ENCODE assay signal across 8 mouse cellular contexts in genomic region chr1:162859545-162859976, GRCm38 (mm10). TPM values are rescaled to one million over a fixed set of nuclear protein-coding genes. Genes with fewer than 3 reads are reported as not detected.
DNase-seq lines count a peak whose midpoint lies in the region; TF ChIP-seq lines count a peak whose summit lies in the region.

No protein-coding gene starts in this region.

- no peaks in the 10 kb centered on the region for H3K27me3 ChIP-seq in C2C12 (ENCODE audit: control insufficient read depth, insufficient read depth, insufficient read length)

- TF ChIP-seq CTCF in C2C12 (IDR thresholded peaks at IDR 0.05; ENCODE audit: control insufficient read depth, insufficient read depth, insufficient read length) = no peak

- H3K36me3 ChIP-seq in C2C12 (ENCODE audit: control insufficient read depth, insufficient read depth) = no peaks in the 10 kb centered on the region

- no peaks in the 10 kb centered on the region for H3K79me3 ChIP-seq in C2C12 (ENCODE audit: low read depth)

- H3K79me2 ChIP-seq in C2C12 (ENCODE audit: control insufficient read depth, insufficient read depth) = no peaks in the 10 kb centered on the region

- peak overlapping the region; percentile 30 for H3ac ChIP-seq in C2C12 (ENCODE audit: control insufficient read depth, insufficient read length, low read depth)

- peak; percentile 40 to 55 for DNase-seq in cerebellum, postnatal 10 days
- DNase-seq in cerebellum, postnatal 36 days = no peak
- peak; percentile 33 for DNase-seq in gastrocnemius, postnatal 25 days
- peak; percentile 23 to 32 for DNase-seq in kidney, postnatal 4 days
- DNase-seq in retina, postnatal 1 day = no peak
- DNase-seq in adrenal gland, adult 18-20 months (ENCODE audit: low spot score in 2 of 2) = no peak
- no peak for DNase-seq in cerebellum, adult 9-10 months

- H3K4me3 ChIP-seq in C2C12 (ENCODE audit: insufficient read depth, poor library complexity, severe bottlenecking) = no peak overlapping the region

TF ChIP-seq in C2C12, 6 proteins besides CTCF, POLR2A, EP300 and RAD21:
- TF ChIP-seq CEBPB (IDR thresholded peaks at IDR 0.05; ENCODE audit: low read depth) (no peak), USF1 (IDR thresholded peaks at IDR 0.05; ENCODE audit: low read depth) (no peak), FOSL1 (IDR thresholded peaks at IDR 0.05; ENCODE audit: insufficient read depth, low read length, poor library complexity, severe bottlenecking) (no peak), MAX (IDR thresholded peaks at IDR 0.05) (no peak), MYOD1 (IDR thresholded peaks at IDR 0.05; ENCODE audit: control insufficient read depth, insufficient read length, low read depth) (no peak), MYOG (IDR thresholded peaks at IDR 0.05; ENCODE audit: control insufficient read depth, extremely low read depth, insufficient read length) (no peak)
TF ChIP-seq in C2C12: peak in this region for 0.

RNA-seq across cellular contexts. Expression of gene Fmo1, which starts 6.8 kb away (rescaled TPM):
- polyA plus RNA-seq in C2C12 (2012; fragmentation: generic; extraction: Trizol) = 0.27 TPM
- total RNA-seq in gastrocnemius, postnatal 25 days (2021) = 10 to 100 TPM; 10.4 to 20.2 TPM
- total RNA-seq in adrenal gland, adult 18-20 months (2021) = 100 to 1,000 TPM; 283 to 539 TPM

RNA-seq across cellular contexts. Expression of gene Fmo2, which starts 39.0 kb away (rescaled TPM):
- polyA plus RNA-seq in C2C12 (2012; fragmentation: generic; extraction: Trizol) = not detected
- 10 to 100 TPM in 1 of 2 experiments, 1 to 10 TPM in 1; 9.1 to 14.6 TPM for total RNA-seq in gastrocnemius, postnatal 25 days (2021)
- total RNA-seq in adrenal gland, adult 18-20 months (2021) = 10 to 100 TPM; 63.6 to 67.0 TPM

RNA-seq across cellular contexts. Expression of gene Fmo4, which starts 45.8 kb away (rescaled TPM):
- 0.06 TPM for polyA plus RNA-seq in C2C12 (2012; fragmentation: generic; extraction: Trizol)
- under 1 TPM in 1 of 2 experiments, not detected in 1; 0.29 TPM for total RNA-seq in gastrocnemius, postnatal 25 days (2021)
- 1 to 10 TPM; 1.9 to 2.3 TPM for total RNA-seq in adrenal gland, adult 18-20 months (2021)

Comparison
In these comparisons a context has a peak if more than half of its experiments do, and no peak if none do; other contexts are left out.
1. DNase-seq: peak in cerebellum, postnatal 10 days (2 of 2), gastrocnemius, postnatal 25 days (single experiment) and kidney, postnatal 4 days (2 of 2); none in cerebellum, postnatal 36 days (0 of 2), retina, postnatal 1 day (single experiment), adrenal gland, adult 18-20 months (0 of 2) and cerebellum, adult 9-10 months (single experiment).
2. RNA of gene Fmo1, which starts 6.8 kb away (total RNA-seq): 283 to 539 TPM in adrenal gland, adult 18-20 months; 10.4 to 20.2 TPM in gastrocnemius, postnatal 25 days; every median in the first group is over 10 times any median in the second.
3. RNA of gene Fmo2, which starts 39.0 kb away (total RNA-seq): 63.6 to 67.0 TPM in adrenal gland, adult 18-20 months; 9.1 to 14.6 TPM in gastrocnemius, postnatal 25 days; every median in the first group is over 4 times any median in the second.